Mouse (Mus musculus) olfactory bulb, adult 2 months (tissue): ENCODE data around the gene Chga.

Experiments
- CTCF ChIP-seq: fragments of 200-500 bp; IDR thresholded peaks from 2 replicates; pipeline ENCODE4 v1.5.1; 2012; ENCODE audit warnings: low read depth, mild to moderate bottlenecking, low read length, moderate library complexity; ENCODE audit not compliant: insufficient read depth
- POLR2A ChIP-seq: fragments of 200-500 bp; IDR thresholded peaks from 2 replicates; pipeline ENCODE4 v1.6.1; 2012; ENCODE audit warnings: mild to moderate bottlenecking, low read depth, low read length, moderate library complexity; ENCODE audit not compliant: insufficient read depth

DNA sequence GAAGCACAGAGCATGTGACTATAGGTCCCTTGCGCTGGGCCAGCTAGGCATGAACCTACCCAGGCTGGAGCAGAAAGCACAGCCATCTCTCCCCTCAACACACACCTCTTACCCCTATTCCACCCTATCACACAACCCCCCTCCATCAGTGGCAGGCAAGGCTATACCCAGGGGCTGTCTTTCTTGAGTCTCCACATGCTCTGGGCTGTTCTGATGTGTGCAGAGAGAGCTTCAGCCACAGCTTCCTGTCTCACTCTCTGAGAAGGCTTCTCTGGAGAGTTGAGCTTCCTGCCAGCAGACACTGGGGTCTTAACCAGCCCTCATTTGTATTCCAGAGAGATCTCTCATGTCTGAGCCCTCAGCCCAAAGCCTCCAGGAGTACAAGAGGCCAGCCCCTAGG lies 57.7 kb downstream of the Chga start:
- no peak for TF ChIP-seq CTCF
- no peak for TF ChIP-seq POLR2A
